ENCODE assay signal across 9 mouse cellular contexts in genomic region chrX:36820201-36820600, GRCm38 (mm10). TPM values are rescaled to one million over a fixed set of nuclear protein-coding genes. Genes with fewer than 3 reads are reported as not detected.
A peak's percentile ranks its signal among the peaks of the same experiment; 100 is the strongest.
DNase-seq lines count a peak whose midpoint lies in the region; ATAC-seq and TF ChIP-seq lines count a peak whose summit lies in the region.
"Had no signal": no experiment of that assay in that cellular context is flagged by ENCODE, and none has a peak within 500 bp of the region (broad histone marks: within the 10 kb centered on the region; RNA-seq: fewer than 3 reads in every experiment).

No protein-coding gene starts in this region.

- H3K4me2 ChIP-seq in lung, postnatal 0 days (replicated peaks; ENCODE audit: low read depth, low read length) = no peak overlapping the region
- H3K4me2 ChIP-seq: lung, embryonic 15.5 days had no signal

- 8% methylated on average over 4 of the region's 4 CpGs for WGBS in embryonic facial prominence, embryonic 10.5 days
- 16% methylated on average over 4 of the region's 4 CpGs for WGBS in lung, postnatal 0 days

- peak; percentile 81 for TF ChIP-seq CTCF in lung, postnatal 0 days (IDR thresholded peaks at IDR 0.05)

- no peak overlapping the region for H3K4me3 ChIP-seq in embryonic facial prominence, embryonic 10.5 days
- H3K4me3 ChIP-seq in lung, postnatal 0 days (ENCODE audit: low read depth, low read length) = no peak overlapping the region
- H3K4me3 ChIP-seq: lung, embryonic 15.5 days had no signal

- H3K9me3 ChIP-seq in embryonic facial prominence, embryonic 10.5 days = no peaks in the 10 kb centered on the region
- no peaks in the 10 kb centered on the region for H3K9me3 ChIP-seq in lung, postnatal 0 days (ENCODE audit: low read length)
- H3K9me3 ChIP-seq: lung, embryonic 15.5 days had no signal

- peaks cover 15% of the 10 kb centered on the region for H3K4me1 ChIP-seq in embryonic facial prominence, embryonic 10.5 days
- H3K4me1 ChIP-seq in lung, postnatal 0 days (ENCODE audit: insufficient read depth, low read depth, low read length) = no peaks in the 10 kb centered on the region

- H3K27me3 ChIP-seq in embryonic facial prominence, embryonic 10.5 days (replicated peaks; ENCODE audit: low read depth, poor library complexity, severe bottlenecking) = no peaks in the 10 kb centered on the region
- H3K27me3 ChIP-seq in lung, postnatal 0 days (replicated peaks; ENCODE audit: insufficient read depth, low read length) = no peaks in the 10 kb centered on the region
- H3K27me3 ChIP-seq: lung, embryonic 15.5 days had no signal

- H3K9ac ChIP-seq in lung, postnatal 0 days (replicated peaks; ENCODE audit: low read depth) = no peak overlapping the region
- H3K9ac ChIP-seq: lung, embryonic 15.5 days had no signal

- peak; percentile 69 for ATAC-seq in lung, postnatal 0 days

- peak; percentile 37 for DNase-seq in layer of hippocampus, adult 11-12 months (ENCODE audit: low spot score)
- no peak for DNase-seq in layer of hippocampus, adult 9-10 months (ENCODE audit: low spot score)
- peak; percentile 39 for DNase-seq in NIH3T3 (ENCODE audit: low read depth)
- DNase-seq in embryonic facial prominence, embryonic 10.5 days (ENCODE audit: low spot score) = peak; percentile 54
- peak; percentile 66 for DNase-seq in kidney, adult 18-20 months
- DNase-seq in lung, postnatal 0 days (ENCODE audit: low spot score) = peak; percentile 67
- DNase-seq in spleen, adult 18-20 months = peak; percentile 17 to 41
- DNase-seq in urinary bladder, adult 2 months (ENCODE audit: low spot score) = no peak

- no peak overlapping the region for H3K27ac ChIP-seq in embryonic facial prominence, embryonic 10.5 days (replicated peaks)
- H3K27ac ChIP-seq in lung, postnatal 0 days (ENCODE audit: low read length) = no peak overlapping the region
- H3K27ac ChIP-seq: lung, embryonic 15.5 days had no signal

- no peaks in the 10 kb centered on the region for H3K36me3 ChIP-seq in embryonic facial prominence, embryonic 10.5 days (replicated peaks)
- H3K36me3 ChIP-seq in lung, postnatal 0 days (ENCODE audit: insufficient read depth, low read length) = no peaks in the 10 kb centered on the region
- H3K36me3 ChIP-seq: lung, embryonic 15.5 days had no signal

- TF ChIP-seq EP300 in lung, postnatal 0 days (IDR thresholded peaks at IDR 0.05) = no peak

RNA-seq across cellular contexts. Expression of gene Slc25a5, which starts 24.8 kb away (rescaled TPM):
- polyA plus RNA-seq in embryonic facial prominence, embryonic 10.5 days (2016; fragmentation: Nextera tagmentation; extraction: Ambion mirVana) = 764 and 848 TPM in 2 replicates
- polyA plus RNA-seq in lung, postnatal 0 days (2015; fragmentation: Nextera tagmentation; extraction: Ambion mirVana) = 576 and 678 TPM in 2 replicates
- 445 and 526 TPM in 2 replicates for polyA plus RNA-seq in urinary bladder, adult 2 months (2012; rRNA removed)

RNA-seq across cellular contexts. Expression of gene Ube2a, which starts 53.5 kb away (rescaled TPM):
- polyA plus RNA-seq in embryonic facial prominence, embryonic 10.5 days (2016; fragmentation: Nextera tagmentation; extraction: Ambion mirVana) = 126 and 130 TPM in 2 replicates
- polyA plus RNA-seq in lung, postnatal 0 days (2015; fragmentation: Nextera tagmentation; extraction: Ambion mirVana) = 176 and 189 TPM in 2 replicates
- 43.4 and 45.0 TPM in 2 replicates for polyA plus RNA-seq in urinary bladder, adult 2 months (2012; rRNA removed)

RNA-seq across cellular contexts. Expression of gene C330007P06Rik, which starts 53.7 kb away (rescaled TPM):
- 34.1 and 35.4 TPM in 2 replicates for polyA plus RNA-seq in embryonic facial prominence, embryonic 10.5 days (2016; fragmentation: Nextera tagmentation; extraction: Ambion mirVana)
- polyA plus RNA-seq in lung, postnatal 0 days (2015; fragmentation: Nextera tagmentation; extraction: Ambion mirVana) = 21.2 and 23.9 TPM in 2 replicates
- 15.9 and 19.7 TPM in 2 replicates for polyA plus RNA-seq in urinary bladder, adult 2 months (2012; rRNA removed)

Comparison
In these comparisons a context has a peak if more than half of its experiments do, and no peak if none do; other contexts are left out.
1. DNase-seq: peak in layer of hippocampus, adult 11-12 months (single experiment), NIH3T3 (single experiment), embryonic facial prominence, embryonic 10.5 days (single experiment), kidney, adult 18-20 months (single experiment), lung, postnatal 0 days (single experiment) and spleen, adult 18-20 months (2 of 2); none in layer of hippocampus, adult 9-10 months (single experiment) and urinary bladder, adult 2 months (single experiment).